Mouse (Mus musculus) lung, adult 2 months (tissue): ENCODE results near the gene 2510039O18Rik.

Experiments
- CTCF ChIP-seq: fragments of 200-500 bp; IDR thresholded peaks from 2 replicates; pipeline ENCODE4 v1.5.1; 2011; ENCODE audit warnings: mild to moderate bottlenecking, low read length, control low read depth; ENCODE audit not compliant: insufficient read depth
- POLR2A ChIP-seq: fragments of 200-500 bp; IDR thresholded peaks from 2 replicates; pipeline ENCODE4 v1.6.1; 2011; ENCODE audit warnings: low read depth, mild to moderate bottlenecking, control low read depth, low read length, borderline replicate concordance; ENCODE audit errors: extremely low read depth

DNA sequence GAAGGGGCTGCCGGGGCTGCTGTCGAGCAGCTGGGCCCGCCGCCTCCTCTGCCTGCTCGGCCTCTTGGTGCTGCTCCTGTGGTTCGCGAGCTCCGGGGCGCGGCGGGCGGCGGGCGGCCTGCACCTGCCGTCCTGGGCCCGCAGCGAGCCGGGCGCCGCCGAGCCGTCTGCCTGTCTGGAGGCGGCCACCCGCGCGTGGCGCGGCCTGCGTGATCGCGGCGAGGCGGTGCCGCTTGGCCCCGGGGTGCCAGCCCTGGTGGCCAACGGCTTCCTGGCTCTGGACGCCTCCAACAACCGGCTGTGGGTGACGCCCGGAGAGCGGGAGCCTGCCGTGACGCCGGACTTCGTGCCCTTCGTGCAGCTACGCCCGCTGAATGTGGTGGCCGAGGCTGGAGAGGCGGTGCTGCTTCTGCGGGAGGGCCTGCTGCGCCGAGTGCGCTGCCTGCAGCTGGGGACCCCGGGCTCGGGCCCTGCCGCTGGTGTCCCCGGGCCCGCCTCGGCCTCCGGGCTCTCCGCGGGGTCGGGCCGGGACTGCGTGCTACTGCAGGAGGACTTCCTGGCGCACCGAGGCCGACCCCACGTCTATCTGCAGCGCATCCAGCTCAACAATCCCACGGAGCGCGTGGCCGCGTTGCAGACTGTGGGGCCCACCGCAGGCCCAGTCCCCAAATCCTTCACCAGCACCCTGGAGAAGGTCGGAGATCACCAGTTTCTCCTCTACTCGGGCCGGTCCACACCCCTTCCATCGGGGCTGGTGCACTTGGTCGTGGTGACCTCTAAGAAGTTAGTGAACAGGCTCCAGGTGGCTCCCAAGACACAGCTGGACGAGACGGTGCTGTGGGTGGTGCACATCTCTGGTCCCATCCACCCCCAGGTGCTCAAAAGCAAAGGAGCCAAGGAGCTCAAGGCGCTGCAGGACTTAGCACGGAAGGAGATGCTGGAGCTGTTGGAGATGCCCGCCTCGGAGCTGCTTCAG is 638 bp downstream of the 2510039O18Rik start:
- no peak for TF ChIP-seq POLR2A
- no peak for TF ChIP-seq CTCF
